Mouse (Mus musculus) cerebellum, adult 8-10 months (tissue): ENCODE measurements around the gene Panx2.

ENCODE experiments used
- DNase-seq: peaks from one replicate; pipeline ENCODE4 v3.0.0; 2022

Gene Panx2

DNA sequence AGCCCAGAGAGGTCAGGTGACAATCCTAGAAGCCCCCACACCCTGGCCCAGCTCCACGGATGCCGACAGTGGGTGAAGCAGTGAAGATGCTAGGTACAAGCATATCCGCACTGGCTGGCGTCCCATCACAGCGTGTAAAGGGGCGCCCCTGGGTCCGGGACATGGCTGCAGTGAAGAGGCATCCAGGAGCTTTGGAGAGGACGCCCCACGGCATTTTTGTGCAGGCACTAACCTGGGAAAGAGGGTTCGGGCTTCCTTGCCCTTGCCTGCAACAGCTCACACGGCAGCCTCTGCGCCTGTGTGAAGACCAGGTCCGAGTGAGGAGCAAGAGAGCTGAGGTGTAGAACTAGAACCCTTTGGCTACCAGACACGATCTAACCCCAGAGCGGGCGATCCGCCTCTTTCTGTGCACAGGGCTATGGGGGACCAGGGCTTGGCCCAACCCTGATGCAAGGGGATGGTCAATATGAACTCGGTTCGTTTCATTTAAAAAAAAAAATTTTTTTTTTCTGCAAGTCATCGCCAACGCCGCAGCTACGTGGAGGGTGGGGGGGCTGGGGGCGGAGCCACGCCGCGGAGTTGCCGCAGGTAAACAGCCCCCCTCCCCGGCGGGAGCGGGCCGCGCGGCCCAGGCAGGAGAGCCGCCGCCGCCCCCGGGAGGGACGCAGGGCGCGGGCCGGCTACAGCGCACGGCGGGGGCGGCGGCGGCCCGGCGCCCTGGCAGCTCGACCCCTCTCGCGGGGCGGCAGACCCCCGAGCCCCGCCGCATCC, at the start of gene Panx2:
TSS of gene Panx2 (plus strand) at position 574 of the 771 bp plus-strand sequence.
- DNase-seq = peak; percentile 64

DNA sequence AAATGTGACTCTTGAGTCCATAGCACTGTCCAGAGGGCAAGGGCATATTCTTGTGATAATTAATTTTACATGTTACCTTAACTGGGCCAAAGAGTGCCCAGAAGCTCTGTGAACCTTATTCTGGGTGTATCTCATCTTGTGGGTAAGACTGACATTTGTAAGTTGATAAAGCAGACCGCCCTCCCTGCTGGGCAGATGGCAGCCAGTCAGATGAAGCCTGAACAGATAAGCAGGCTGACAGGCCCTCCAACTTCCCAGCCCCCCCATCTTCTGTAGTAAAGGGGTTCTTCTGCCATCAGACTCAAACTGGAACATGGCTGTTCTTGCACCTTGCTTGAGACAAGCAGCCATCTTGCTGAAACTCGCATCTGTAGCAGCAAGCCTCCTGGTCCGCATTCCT, 42.8 kb upstream of the Panx2 start:
- DNase-seq = no peak

DNA sequence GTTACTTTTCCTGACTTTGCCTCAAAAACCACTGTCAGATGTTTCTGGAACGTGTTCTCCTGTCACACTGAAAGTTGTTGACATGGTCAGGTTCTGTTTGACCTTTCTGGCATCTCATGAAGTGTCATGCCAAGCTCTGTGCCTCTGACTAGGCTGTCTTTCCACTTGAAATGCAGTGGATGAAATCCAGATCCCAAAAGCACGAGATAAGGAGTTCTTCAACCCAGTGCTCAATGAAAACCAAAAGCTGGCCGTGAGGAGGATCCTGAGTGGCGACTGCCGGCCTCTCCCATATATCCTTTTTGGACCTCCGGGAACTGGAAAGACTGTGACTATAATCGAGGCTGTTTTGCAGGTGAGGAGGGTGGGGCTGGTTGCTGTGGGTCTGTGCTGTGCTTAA, 39.4 kb upstream of the Panx2 start:
- DNase-seq = no peak

DNA sequence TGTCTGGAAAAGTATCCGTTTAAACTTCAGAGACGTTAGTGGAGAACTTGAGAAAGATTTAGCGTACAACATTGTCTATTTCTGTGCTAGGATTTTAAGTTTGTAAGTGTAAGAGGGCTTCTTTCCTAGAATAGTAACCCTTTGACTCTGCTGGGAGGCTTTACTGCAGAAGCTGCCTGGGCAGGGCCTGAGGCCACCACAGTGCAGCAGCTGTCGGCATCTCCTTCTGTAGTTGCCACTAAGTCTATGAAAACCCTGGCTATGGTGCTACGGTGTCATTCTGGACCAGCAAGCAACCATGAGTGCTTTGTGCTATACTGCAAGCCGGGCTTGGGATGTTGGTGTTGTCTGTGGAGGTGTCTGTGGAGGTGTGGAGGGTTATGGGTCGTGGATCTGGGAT, 39.0 kb upstream of the Panx2 start:
- no peak for DNase-seq

DNA sequence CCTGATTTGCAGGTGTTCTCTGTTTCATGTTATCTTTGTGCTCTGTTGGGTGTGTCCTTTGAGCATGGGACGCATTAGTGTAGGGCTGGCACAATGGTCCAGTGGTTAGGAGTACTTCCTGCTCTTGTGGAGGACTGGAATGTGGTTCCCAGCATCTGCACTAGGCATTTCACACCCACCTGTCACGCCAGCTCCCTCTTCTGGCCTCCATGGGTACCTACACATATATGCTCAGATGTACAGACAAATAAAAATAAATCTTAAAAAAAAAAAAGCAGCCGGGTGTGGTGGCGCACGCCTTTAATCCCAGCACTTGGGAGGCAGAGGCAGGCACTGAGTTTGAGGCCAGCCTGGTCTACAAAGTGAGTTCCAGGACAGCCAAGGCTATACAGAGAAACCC, 15.2 kb upstream of the Panx2 start:
- DNase-seq = no peak

DNA sequence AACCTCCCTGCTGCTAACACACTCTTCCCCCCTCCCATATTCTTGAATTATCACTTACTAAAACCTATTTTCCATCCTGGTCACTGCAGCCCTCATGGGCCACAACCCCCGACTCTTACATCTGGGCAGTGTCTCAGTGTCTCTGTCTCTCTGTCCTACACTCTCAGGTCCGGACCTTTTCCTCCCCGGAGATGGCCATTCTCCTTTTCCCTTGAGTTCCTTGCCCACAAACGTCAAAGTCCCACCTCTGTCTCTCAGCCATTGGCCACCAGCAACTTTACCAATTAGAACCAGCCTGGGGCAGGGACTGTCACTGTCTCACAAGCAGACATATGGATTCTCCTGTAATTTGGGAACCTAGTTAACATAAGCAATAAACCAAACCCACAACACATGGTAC, 13.2 kb upstream of the Panx2 start:
- DNase-seq = no peak

DNA sequence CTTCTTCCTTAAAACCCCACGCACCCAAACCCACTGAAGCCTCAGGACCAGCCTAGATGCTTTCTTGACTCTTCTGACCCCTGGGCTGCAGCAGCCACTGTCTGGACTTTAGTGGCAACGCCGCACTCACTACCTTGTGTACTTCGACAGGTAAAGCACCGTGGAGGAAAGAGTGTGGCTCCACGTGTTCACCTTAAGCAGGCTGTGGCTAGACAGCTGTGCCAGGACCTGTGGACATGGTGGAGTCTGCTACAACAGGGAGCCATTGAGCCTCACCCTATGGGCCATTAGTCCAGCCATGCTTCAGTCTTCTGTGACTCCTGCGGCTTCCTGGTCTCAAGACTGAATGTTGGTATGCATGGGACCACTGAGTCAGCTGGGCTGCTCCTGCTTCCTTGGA, 4.9 kb upstream of the Panx2 start:
- DNase-seq = no peak

DNA sequence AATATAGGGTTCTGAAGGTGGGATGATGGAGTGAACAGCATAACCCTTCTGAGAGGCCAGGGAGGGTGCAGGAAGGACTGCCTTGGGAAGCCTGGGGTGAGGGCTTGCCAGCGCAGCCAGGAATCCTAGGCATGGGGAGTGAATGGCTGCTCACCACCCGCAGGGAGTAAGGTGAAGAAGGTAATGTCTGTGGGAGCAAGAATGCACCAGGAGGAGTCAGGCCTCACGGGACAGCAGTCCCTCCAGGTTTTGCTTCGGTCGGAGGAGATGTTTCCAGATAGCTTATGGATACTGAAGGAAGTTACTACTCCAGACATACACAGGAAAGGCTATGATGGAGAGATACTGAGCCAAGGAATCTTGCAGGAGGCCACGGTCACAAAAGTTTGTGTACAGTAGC, 798 bp upstream of the Panx2 start:
- no peak for DNase-seq

DNA sequence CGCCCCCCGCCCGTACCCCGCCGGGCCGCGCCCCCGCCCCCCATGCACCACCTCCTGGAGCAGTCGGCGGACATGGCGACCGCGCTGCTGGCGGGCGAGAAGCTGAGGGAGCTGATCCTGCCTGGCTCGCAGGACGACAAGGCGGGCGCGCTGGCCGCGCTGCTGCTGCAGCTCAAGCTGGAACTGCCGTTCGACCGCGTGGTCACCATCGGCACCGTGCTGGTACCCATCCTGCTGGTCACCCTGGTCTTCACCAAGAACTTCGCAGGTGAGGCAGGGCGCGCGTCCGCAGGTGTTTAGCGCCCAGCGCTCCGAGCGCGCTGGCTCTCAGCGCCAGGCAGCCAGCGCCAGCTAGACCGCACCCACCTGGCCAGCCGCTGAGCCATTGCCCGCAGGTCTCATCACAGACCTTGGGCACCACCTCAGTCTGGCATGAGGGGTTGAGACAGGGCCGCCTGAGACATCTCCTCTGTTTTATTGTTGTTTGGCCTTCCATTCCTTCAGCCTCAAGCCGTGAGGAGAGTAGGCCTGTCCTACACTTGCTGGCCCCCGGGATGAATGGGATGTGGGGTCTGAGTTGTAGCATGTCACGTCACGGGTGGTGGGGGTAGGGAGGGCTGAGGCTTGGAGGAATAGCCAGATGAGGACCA, 623 bp downstream of the Panx2 start:
- peak; percentile 69 for DNase-seq

DNA sequence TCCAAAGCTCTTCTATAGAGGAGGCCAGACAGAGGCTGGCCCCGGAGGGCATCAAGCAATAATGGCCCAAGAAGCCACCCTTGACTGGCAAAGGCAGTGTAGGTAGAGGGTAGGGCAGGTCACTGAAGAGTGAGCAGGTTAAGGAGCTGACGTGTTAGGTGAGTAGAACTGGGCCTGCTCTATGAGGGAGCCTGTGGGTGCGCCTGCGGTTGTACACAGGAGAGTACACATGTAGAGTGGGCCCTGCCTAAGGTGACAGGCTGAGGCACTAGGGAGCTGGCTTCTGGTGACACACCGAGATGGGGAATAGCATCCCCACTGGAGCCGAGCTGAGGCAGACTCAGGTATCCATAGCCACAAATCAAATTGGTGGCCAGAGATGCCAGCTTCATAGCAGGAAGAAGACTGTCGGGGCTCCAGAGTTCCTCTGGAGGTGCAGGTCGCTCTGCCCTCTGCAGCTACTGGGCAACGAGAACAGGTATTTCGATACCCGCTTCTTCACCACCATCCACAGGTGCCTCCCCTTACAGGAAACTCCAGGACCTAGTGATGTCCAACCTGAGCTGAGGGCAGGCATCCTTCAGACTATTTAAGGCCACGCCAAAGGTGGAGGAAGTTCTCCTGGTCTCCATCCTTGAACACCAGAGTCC, 1.4 kb downstream of the Panx2 start:
- peak; percentile 40 for DNase-seq

DNA sequence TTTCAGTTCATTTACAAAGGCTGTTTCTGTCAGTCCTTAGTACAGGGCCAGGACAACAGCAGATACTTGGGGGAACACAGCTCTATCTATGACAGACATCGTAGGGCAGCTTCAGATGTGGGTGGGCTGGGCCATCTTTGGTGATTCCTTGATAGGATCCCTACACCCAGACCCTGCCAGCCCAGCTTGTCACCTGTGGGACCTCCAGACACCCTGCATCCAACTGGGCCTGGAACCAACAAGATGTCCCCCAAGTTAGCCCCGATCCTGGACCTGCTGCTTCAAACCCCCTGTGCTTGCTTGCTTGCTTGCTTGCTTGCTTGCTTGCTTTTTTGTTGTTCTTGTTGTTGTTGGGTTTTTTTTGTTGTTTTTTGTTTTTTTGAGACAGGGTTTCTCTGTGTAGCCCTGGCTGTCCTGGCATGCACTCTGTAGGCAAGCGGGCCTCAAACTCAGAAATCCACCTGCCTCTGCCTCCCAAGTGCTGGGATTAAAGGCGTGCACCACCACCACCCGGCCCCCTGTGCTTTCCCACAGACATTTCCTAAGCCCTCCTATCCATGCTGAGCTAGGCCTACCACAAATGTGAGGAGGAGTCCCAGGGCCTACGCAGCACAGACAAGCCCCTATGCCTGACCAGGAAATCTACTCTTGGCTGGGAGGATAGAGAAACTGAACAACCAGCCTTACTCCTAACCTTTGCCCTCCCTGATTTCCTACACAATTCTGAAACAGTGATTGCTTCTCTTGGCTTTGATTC, 2.4 kb downstream of the Panx2 start:
- peak; percentile 25 for DNase-seq

DNA sequence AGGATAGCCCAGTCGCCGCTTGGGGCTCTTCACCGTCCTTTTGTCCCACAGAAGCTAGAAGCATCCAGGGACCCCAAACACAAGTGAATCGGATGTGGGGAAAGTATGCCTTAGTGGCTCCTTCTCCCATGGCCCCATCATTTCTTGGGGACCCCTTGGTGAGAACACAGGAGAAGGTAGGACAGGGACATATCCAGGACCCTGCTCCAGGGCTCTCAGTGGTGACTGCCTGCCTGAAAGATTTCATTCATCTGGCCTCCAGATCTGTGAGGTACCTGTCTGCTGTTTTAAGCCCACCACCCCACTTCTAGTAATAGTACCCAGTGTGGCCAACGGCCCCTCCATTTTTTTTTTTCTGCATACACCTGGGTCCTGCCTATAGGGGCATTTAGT, 3.0 kb downstream of the Panx2 start:
- peak; percentile 21 for DNase-seq

DNA sequence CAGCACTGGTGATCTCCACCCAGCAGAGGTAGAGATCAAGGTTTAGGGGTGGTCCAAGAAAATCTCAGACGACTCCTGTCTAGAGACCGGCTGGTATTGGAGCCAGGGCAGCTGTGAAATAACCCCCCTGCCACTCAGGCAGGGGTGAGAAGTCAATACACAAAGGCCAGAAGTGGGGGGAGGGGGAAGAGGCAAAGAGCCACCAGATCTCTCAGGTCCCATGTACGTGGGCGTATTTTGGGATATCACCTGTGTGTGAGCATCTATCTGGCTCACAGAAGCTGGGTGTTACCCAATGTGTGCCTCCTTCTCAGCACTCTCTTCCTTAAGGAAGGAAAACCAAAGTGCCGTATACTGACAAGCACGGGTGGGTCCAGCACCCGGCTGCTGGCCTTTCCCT, 3.5 kb downstream of the Panx2 start:
- peak; percentile 38 for DNase-seq

DNA sequence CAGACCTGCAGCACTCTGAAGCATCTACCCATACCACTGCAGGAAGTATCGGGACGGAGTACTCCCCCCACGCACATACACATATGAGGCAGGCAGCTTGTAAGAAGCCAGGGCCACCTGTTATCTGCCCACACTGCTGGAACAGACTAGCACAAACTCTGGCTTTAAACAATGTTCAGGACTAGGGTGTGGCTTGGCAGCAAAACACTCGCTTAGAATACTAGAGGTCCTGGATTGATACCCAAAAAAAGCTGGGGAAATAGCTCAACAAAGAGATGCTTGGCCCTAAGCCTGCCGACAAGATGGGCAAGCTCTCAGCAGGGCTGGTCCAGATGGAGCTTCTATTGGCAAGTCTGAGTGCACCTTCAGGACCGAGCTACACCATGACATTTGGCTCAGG, 4.0 kb downstream of the Panx2 start:
- peak; percentile 75 for DNase-seq

DNA sequence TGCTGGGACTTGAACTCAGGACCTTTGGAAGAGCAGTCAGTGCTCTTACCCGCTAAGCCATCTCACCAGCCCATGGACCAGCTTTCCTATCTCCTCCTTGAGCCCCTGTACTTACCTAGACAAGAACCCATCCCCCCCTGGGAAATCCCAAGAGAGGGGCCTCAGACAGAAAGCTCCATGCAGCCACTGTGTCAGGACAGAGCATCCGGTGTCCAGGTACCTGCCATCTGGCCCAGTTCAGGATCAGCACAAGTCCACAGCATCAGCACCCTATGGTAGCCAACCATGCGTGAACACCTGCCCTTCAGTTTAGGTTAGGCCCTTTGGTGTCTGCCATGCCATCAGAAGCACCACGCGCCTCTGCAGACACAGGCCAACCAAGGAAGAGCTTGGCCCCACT, 5.4 kb downstream of the Panx2 start:
- DNase-seq = peak; percentile 19

DNA sequence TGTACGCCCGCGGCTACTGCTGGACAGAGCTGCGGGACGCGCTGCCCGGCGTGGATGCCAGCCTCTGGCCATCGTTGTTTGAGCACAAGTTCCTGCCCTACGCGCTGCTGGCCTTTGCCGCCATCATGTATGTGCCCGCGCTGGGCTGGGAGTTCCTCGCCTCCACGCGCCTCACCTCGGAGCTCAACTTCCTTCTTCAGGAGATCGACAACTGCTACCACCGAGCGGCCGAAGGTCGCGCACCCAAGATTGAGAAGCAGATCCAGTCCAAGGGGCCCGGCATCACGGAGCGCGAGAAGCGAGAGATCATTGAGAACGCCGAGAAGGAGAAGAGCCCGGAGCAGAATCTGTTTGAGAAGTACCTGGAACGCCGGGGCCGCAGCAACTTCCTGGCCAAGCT, 8.1 kb downstream of the Panx2 start:
- DNase-seq = peak; percentile 20

DNA sequence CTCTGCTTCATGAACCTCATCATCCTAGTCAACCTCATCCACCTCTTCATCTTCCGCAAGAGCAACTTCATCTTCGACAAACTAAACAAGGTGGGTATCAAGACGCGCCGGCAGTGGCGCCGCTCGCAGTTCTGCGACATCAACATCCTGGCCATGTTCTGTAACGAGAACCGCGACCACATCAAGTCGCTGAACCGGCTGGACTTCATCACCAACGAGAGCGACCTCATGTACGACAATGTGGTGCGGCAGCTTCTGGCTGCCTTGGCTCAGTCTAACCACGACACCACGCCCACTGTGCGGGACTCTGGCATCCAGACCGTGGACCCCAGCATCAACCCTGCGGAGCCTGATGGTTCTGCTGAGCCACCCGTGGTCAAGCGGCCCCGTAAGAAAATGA, 8.7 kb downstream of the Panx2 start:
- peak; percentile 15 for DNase-seq

DNA sequence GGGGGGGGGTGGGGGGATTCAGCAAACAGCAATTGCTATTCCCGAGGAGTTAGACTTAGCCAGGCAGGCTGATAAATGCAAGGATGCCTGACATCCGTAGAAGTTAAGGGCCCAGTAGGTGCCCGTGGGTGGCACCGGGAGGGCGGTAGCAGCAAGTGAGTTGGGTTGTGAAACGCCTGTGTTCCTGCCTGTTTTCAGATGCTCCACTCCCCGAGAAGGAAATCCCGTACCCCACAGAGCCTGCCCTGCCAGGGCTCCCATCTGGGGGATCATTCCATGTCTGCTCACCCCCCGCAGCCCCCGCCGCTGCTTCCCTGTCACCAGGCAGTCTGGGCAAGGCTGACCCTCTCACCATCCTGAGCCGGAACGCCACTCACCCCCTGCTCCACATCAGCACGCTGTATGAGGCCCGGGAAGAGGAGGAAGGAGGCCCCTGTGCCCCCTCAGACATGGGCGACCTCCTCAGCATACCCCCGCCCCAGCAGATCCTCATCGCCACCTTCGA, 9.9 kb downstream of the Panx2 start:
- peak; percentile 11 for DNase-seq

DNA sequence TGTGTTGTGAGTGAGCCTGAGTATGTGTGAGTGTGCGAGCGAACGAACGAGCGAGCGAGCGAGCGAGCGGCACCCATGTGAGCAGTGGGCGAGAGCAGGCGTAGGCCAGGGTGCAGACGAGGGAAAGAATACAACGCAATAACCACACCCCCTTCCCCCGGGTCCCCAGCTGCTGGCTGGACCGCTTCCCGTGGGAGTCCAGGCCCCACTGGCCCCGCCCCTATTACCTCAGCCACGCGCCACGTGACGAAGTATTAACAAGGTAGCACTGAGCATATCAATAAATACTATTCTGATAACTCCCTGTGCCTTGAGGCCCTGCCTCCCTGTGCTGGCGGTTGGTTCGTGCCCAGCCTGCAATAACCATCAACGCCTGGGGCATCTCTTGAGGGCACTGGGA, 11.1 kb downstream of the Panx2 start:
- peak; percentile 29 for DNase-seq

DNA sequence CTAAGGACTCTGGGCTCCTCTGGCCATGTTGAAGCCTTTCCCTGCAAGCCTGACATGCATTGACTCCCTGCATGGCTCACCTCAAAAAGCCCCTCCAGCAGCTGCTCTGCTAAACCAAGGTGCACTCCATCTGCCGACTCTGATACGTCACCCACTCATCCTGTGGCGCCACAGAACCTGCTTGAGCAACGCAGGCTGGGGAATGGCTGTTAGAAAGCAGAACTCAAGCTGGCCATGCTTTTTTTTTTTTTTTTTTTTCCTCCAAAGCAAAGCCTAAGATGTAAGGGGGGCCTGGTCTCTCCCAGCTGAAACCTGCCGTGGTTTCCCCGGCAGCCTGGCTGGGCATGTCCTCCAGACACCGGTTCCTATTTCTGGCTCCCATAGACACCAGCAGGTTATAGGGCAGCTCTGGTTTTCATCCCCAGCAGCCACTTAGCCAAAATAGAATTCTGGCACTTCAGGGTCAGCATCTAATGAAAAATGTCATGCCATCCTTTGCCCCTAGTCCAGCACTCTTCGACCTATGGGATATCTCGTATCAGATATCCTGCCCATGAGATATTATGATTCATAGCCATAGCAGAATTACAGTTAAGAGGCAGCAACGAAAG, 14.6 kb downstream of the Panx2 start:
- DNase-seq = no peak

DNA sequence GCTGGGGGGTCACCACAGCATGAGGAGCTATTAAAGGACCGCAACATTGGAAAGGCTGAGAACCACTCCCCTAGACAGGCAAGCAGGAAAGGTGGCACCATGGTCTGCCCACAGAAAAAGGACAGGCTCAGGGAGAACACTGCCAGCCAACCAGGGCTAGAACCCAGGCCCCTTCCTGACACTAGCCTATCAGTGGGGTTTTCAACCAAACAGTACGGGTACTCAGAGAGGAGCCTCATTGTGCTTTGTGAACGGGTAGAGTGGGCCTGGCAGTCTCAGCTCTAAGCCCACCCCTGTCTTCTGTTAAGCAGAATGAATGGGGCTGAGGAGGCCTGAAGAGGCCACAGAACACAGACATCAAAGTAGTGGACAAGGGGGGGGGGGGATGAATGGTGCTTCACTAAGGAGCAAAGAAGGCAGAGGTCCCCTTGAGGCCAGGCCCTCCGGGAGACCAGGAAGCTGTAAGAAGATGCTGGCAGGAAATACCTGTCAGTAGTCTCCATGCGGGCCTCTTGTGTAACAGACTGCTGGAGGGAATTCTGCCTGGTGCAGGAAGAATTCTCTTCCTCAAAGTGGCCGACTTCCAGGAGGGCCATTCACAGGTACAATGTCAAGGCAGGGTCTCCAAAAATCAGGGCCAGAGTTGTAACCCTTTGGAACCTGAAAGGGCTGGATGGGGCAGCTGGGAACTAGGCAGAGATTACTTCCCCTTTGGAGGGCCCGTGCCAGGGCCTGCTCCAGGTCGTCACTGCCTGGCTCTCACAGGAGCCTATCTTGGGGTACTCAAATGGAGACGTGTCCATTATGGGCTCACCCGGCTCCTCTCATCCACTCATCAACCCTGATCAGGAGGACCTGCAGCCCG, 15.3 kb downstream of the Panx2 start, which contains the start of gene Trabd:
TSS of gene Trabd (plus strand) at position 512 of the 865 bp plus-strand sequence.
- no peak for DNase-seq
